Mouse (Mus musculus) testis, adult 10 weeks (tissue): ENCODE data around the gene Hk1. TPM values are rescaled to one million over a fixed set of nuclear protein-coding genes. Genes with fewer than 3 reads are reported as not detected.

Experiments used
- polyA plus RNA-seq: library from polyadenylated mRNA; stranded (reverse); fragments of 350-450 nt; fragmentation: Illumina TruSeq; extraction: RNeasy Lipid Tissue Mini Kit (QIAGEN cat#74804); gene quantifications from one replicate; pipeline ENCODE4 v1.2.3, GENCODE M21; 2014; ENCODE audit warnings: low read depth, low replicate concordance

The Hk1 gene
- 1,584 TPM for polyA plus RNA-seq

GRCm38 (mm10) chr10:62379808-62380207 is at the start of gene Hk1:
Gene Hk1, minus strand, starts transcription at chr10:62379908.

GRCm38 (mm10) chr10:62422255-62422654 is 42.5 kb upstream of the Hk1 start, which contains the start of gene Hkdc1:
Gene Hkdc1, minus strand, starts transcription at chr10:62422491.

GRCm38 (mm10) chr10:62252000-62252488 is 127.7 kb downstream of the Hk1 start, which contains the start of gene Tacr2:
Gene Tacr2, plus strand, starts transcription at chr10:62252438.

GRCm38 (mm10) chr10:62230708-62231394 is 148.9 kb downstream of the Hk1 start, which contains the start of gene Tspan15:
Gene Tspan15, minus strand, starts transcription at chr10:62231251.

Other genes with a start within 250 kb of the Hk1 start
- gene Neurog3, start 246.8 kb downstream of the Hk1 start, polyA plus RNA-seq, result not detected
- 1.7 TPM for gene Fam241b, start 236.0 kb downstream of the Hk1 start, polyA plus RNA-seq
- gene Tspan15, start 148.7 kb downstream of the Hk1 start, polyA plus RNA-seq, result 1.2 TPM
- 0.27 TPM for gene Tacr2, start 127.5 kb downstream of the Hk1 start, polyA plus RNA-seq
- not detected for gene Hkdc1, start 42.6 kb upstream of the Hk1 start, polyA plus RNA-seq
- 2.4 TPM for gene 4930507D05Rik, start 69.6 kb upstream of the Hk1 start, polyA plus RNA-seq
- 18.8 TPM for gene Supv3l1, start 69.8 kb upstream of the Hk1 start, polyA plus RNA-seq
- 706 TPM for gene Vps26a, start 106.9 kb upstream of the Hk1 start, polyA plus RNA-seq
- gene Srgn, start 147.5 kb upstream of the Hk1 start, polyA plus RNA-seq, result 23.3 TPM
- gene Kif1bp, start 198.5 kb upstream of the Hk1 start, polyA plus RNA-seq, result 46.3 TPM
- 52.9 TPM for gene Ddx21, start 222.4 kb upstream of the Hk1 start, polyA plus RNA-seq